Mouse (Mus musculus) CD4-positive, CD25-positive, alpha-beta regulatory T cell (primary cell): ENCODE data around the gene Olfr481. TPM values are rescaled to one million over a fixed set of nuclear protein-coding genes. Genes with fewer than 3 reads are reported as not detected.

ENCODE experiments used
- polyA plus RNA-seq: library from polyadenylated mRNA; unstranded; fragments of 100-300 nt; shearing (Covaris generic); gene quantifications from one replicate; pipeline ENCODE4 v1.2.1, GENCODE M21; 2017

Gene Olfr481
- polyA plus RNA-seq = 0.12 TPM

DNA sequence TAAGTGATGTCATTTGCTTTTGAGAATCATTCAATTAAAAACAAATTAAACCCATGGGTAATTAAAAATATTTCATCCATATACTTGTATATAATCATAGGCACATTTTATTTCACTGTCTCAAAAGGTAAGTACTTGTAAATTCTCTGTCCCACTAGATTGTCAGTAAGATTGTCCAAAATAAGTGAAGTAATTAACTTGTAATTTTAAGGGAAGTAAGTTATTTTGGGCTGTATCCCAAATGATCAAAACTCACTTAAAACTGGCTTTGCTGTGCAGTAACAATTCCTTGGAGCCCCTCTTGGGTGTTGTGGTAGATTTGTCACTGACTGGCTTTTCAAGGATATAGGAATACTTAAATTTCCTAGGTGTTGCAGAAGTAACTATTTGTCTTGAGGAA is at the start of gene Olfr481:
Gene Olfr481 (plus strand): TSS at position 301 of the 400 bp plus-strand sequence.

DNA sequence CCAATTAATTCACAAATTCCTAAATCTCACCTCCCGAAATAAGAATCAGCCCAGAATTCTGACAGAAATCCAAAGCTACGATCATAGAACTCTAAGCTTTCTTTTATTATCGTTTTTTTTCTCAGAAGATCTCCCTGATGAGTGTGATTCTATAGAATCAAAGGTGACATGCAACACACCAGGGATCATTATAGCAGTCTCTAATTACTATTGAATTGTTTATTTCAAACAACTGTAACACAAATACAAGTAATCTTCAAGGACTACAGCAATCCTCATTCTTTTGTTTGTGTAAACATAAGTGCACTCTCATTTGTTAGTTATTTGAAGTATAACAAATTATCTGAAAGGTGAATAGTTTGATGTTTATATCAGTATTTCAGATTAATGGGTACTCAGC is 45.8 kb upstream of the Olfr481 start, which contains the start of gene Olfr478:
Gene Olfr478 (minus strand): TSS at position 101 of the 400 bp plus-strand sequence.

DNA sequence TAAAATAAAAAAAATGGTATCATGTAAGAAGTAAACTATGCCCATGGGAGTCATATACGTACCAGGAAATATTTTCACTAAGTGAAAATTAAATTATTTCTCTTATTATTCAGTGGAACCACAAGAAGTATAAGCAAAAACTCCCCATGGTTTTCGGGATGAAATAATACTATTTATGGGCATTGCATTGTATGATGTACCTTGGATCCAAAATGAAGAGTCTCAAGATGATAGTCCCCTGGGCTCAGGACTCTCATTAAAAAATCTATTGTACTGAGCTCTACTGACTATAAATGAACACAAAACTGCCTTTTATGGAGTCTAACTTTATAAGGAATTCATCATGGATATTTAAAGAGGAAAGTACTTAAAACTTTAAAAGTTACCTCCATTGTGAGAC is 29.3 kb upstream of the Olfr481 start, which contains the start of gene Olfr479:
Gene Olfr479 (plus strand): TSS at position 301 of the 400 bp plus-strand sequence.

DNA sequence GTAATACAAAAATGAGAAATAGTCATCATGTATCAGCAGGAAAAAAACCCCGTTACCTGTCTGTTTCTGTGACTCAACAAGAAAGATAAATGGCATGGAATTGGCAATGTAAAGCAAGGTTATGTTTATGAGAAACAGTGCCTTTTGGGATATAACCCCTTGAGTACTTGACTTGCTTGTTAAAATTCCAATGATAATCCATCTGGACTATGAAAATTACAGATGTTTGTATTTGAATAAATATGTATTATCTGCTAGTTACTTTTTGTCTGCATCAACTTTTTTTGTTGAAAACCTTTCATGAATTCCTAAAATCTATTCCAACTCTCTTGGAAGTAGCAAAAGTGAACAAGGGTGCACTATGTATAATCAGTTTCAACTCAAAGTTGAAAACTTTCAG is 12.4 kb upstream of the Olfr481 start, which contains the start of gene Olfr480:
Gene Olfr480 (minus strand): TSS at position 101 of the 400 bp plus-strand sequence.

DNA sequence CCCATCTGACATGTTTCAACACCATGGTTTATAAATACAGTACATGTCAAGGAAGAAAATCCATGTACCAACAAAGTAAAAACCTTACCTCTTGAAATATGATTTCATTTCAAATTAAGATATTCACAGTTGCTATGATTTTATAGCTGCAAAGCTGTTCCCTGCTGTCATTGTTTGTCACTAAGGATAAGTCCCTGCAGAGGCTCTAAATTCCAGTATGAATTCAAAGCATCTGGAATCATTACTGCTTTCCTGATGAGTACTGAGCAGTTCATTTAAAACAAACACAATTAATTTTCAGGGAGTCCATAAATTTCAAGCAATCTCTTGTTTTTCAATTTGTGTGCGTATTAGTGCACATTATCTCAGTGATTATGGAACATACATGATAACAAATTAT is 17.8 kb downstream of the Olfr481 start, which contains the start of gene Olfr482:
Gene Olfr482 (minus strand): TSS at position 101 of the 400 bp plus-strand sequence.

DNA sequence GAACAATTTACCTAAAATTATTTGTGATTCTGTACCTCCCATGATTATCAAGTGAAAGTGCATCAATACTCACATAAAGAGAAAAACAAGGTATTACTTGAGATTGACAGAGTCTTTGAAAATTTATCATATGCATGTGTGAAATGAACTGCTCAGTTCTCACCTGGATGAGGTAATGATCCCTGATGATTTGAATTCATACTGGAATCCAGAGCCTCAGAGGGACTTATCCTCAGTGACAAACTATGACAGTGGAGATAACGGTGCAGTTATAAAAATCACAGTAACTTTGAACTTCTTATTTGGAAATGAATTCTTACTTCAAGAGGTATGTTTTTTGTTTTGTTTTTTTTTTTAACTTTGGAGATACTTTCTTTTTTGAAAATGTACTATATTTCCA is 20.9 kb downstream of the Olfr481 start, which contains the start of gene Olfr483:
Gene Olfr483 (plus strand): TSS at position 301 of the 400 bp plus-strand sequence.

DNA sequence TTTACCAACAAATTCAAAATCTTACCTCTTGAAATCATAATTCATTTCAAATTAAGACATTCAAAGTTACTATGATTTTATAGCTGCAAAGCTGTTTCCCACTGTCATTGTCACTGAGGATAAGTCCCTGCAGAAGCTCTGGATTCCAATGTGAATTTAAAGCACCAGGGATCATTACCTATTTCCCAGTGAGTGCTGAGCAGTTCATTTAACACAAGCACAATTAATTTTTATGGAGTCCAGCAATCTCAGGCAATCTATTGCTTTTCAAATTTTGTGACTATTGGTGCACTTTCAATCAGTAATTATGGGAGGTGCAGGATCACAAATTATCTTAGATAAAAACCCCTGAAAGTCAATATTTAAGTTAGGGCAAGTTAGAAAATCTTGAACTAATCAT is 47.7 kb downstream of the Olfr481 start, which contains the start of gene Olfr484:
Gene Olfr484 (minus strand): TSS at position 101 of the 400 bp plus-strand sequence.

Other genes starting within 250 kb of the Olfr481 start
- gene Olfr470, start 232.4 kb upstream of the Olfr481 start, polyA plus RNA-seq = not detected
- gene Olfr472, start 182.0 kb upstream of the Olfr481 start, polyA plus RNA-seq = 0.06 TPM
- gene Olfr473, start 149.4 kb upstream of the Olfr481 start, polyA plus RNA-seq = not detected
- gene Olfr474, start 125.2 kb upstream of the Olfr481 start, polyA plus RNA-seq = not detected
- not detected for gene Olfr476, start 115.1 kb upstream of the Olfr481 start, polyA plus RNA-seq
- gene Olfr477, start 93.2 kb upstream of the Olfr481 start, polyA plus RNA-seq = not detected
- gene Olfr478, start 45.9 kb upstream of the Olfr481 start, polyA plus RNA-seq = not detected
- gene Olfr479, start 29.2 kb upstream of the Olfr481 start, polyA plus RNA-seq = not detected
- not detected for gene Olfr480, start 12.5 kb upstream of the Olfr481 start, polyA plus RNA-seq
- gene Olfr482, start 17.7 kb downstream of the Olfr481 start, polyA plus RNA-seq = not detected
- not detected for gene Olfr483, start 21.0 kb downstream of the Olfr481 start, polyA plus RNA-seq
- 0.04 TPM for gene Olfr484, start 47.6 kb downstream of the Olfr481 start, polyA plus RNA-seq
- gene Olfr485, start 80.0 kb downstream of the Olfr481 start, polyA plus RNA-seq = not detected
- gene Olfr486, start 92.9 kb downstream of the Olfr481 start, polyA plus RNA-seq = not detected
- gene Olfr487, start 134.8 kb downstream of the Olfr481 start, polyA plus RNA-seq = not detected
- gene Olfr488, start 178.5 kb downstream of the Olfr481 start, polyA plus RNA-seq = not detected
- not detected for gene Olfr490, start 209.1 kb downstream of the Olfr481 start, polyA plus RNA-seq
- not detected for gene Olfr491, start 233.6 kb downstream of the Olfr481 start, polyA plus RNA-seq
- not detected for gene Olfr492, start 243.8 kb downstream of the Olfr481 start, polyA plus RNA-seq